Mouse (Mus musculus) midbrain, embryonic 15.5 days (tissue): ENCODE measurements around the gene Hopx. TPM values are rescaled to one million over a fixed set of nuclear protein-coding genes. Genes with fewer than 3 reads are reported as not detected.

Experiments used
- polyA plus RNA-seq: library from polyadenylated mRNA; unstranded; fragments of >200 nt; fragmentation: Nextera tagmentation; extraction: Ambion mirVana; gene quantifications from 2 replicates; pipeline ENCODE4 v1.2.1, GENCODE M21; 2015

Hopx gene
- polyA plus RNA-seq, 1 experiment from 2014 or later, result 0.74 TPM

Other genes starting within 250 kb of the Hopx start
- 20.4 and 21.6 TPM in 2 replicates for gene Aasdh, start 209.6 kb downstream of the Hopx start, polyA plus RNA-seq
- 154 and 167 TPM in 2 replicates for gene Paics, start 163.8 kb downstream of the Hopx start, polyA plus RNA-seq
- gene Ppat, start 163.5 kb downstream of the Hopx start, polyA plus RNA-seq, result 9.8 and 11.3 TPM in 2 replicates
- gene Srp72, start 140.4 kb downstream of the Hopx start, polyA plus RNA-seq, result 87.6 and 88.2 TPM in 2 replicates
- gene Arl9, start 111.1 kb downstream of the Hopx start, polyA plus RNA-seq, result not detected in 2 replicates
- gene Thegl, start 99.1 kb downstream of the Hopx start, polyA plus RNA-seq, result 0.72 and 0.85 TPM in 2 replicates
- gene Spink2, start 96.3 kb upstream of the Hopx start, polyA plus RNA-seq, result 0.41 TPM in 1 of 2 replicates, not detected in the other
- gene Rest, start 150.4 kb upstream of the Hopx start, polyA plus RNA-seq, result 6.4 and 6.7 TPM in 2 replicates
- gene Noa1, start 195.0 kb upstream of the Hopx start, polyA plus RNA-seq, result 36.1 and 37.5 TPM in 2 replicates
- 63.8 and 65.2 TPM in 2 replicates for gene Polr2b, start 195.0 kb upstream of the Hopx start, polyA plus RNA-seq